Mouse (Mus musculus): Measurements from ENCODE around the gene Cyp8b1.
A peak's percentile ranks its signal among the peaks of the same experiment; 100 is the strongest.

Cyp8b1 gene

GRCm38 (mm10) chr9:121915056-121915455, 1.0 kb downstream of the Cyp8b1 start:
- DNase-seq (ENCODE audit: low spot score in 2 of 2), result no peak

GRCm38 (mm10) chr9:121914226-121914757, 1.8 kb downstream of the Cyp8b1 start:
- no peak for DNase-seq (ENCODE audit: low spot score in 2 of 2)

GRCm38 (mm10) chr9:121912786-121913185, 3.3 kb downstream of the Cyp8b1 start:
- no peak for DNase-seq (ENCODE audit: low spot score in 2 of 2)

GRCm38 (mm10) chr9:121911196-121911595, 4.9 kb downstream of the Cyp8b1 start:
- no peak for DNase-seq (ENCODE audit: low spot score in 2 of 2)

- no peak for DNase-seq (ENCODE audit: low spot score in 2 of 2)
Observed at GRCm38 (mm10) chr9:121909635-121910034, 6.5 kb downstream of the Cyp8b1 start.

- no peak for DNase-seq (ENCODE audit: low spot score in 2 of 2)
Observed at GRCm38 (mm10) chr9:121908321-121908720, 7.8 kb downstream of the Cyp8b1 start.

GRCm38 (mm10) chr9:121907356-121908070, 8.6 kb downstream of the Cyp8b1 start:
- no peak for DNase-seq (ENCODE audit: low spot score in 2 of 2)

GRCm38 (mm10) chr9:121906456-121906855, 9.6 kb downstream of the Cyp8b1 start:
- no peak for DNase-seq (ENCODE audit: low spot score in 2 of 2)

- peak in 1 of 2 experiments; percentile 41 for DNase-seq (ENCODE audit: low spot score in 2 of 2)
Observed at GRCm38 (mm10) chr9:121905556-121906185, 10.4 kb downstream of the Cyp8b1 start.

GRCm38 (mm10) chr9:121904946-121905345, 11.2 kb downstream of the Cyp8b1 start:
- DNase-seq (ENCODE audit: low spot score in 2 of 2), result no peak

- DNase-seq (ENCODE audit: low spot score in 2 of 2), result no peak
Observed at GRCm38 (mm10) chr9:121904319-121904718, 11.8 kb downstream of the Cyp8b1 start.

GRCm38 (mm10) chr9:121903476-121904305, 12.4 kb downstream of the Cyp8b1 start:
- no peak for DNase-seq (ENCODE audit: low spot score in 2 of 2)

GRCm38 (mm10) chr9:121901710-121902700, 14.1 kb downstream of the Cyp8b1 start:
- DNase-seq (ENCODE audit: low spot score in 2 of 2), result no peak

- DNase-seq (ENCODE audit: low spot score in 2 of 2), result no peak
Observed at GRCm38 (mm10) chr9:121900282-121900855, 15.7 kb downstream of the Cyp8b1 start.

- no peak for DNase-seq (ENCODE audit: low spot score in 2 of 2)
Observed at GRCm38 (mm10) chr9:121899306-121899705, 16.8 kb downstream of the Cyp8b1 start.

- DNase-seq (ENCODE audit: low spot score in 2 of 2), result no peak
Observed at GRCm38 (mm10) chr9:121898245-121898644, 17.9 kb downstream of the Cyp8b1 start, which contains the start of gene Ackr2. Gene Ackr2 (plus strand): TSS chr9:121898355.

GRCm38 (mm10) chr9:121896820-121897219, 19.3 kb downstream of the Cyp8b1 start:
- DNase-seq (ENCODE audit: low spot score in 2 of 2), result no peak

- no peak for DNase-seq (ENCODE audit: low spot score in 2 of 2)
Observed at GRCm38 (mm10) chr9:121895392-121895993, 20.6 kb downstream of the Cyp8b1 start.

GRCm38 (mm10) chr9:121894447-121894846, 21.7 kb downstream of the Cyp8b1 start:
- no peak for DNase-seq (ENCODE audit: low spot score in 2 of 2)

- no peak for DNase-seq (ENCODE audit: low spot score in 2 of 2)
Observed at GRCm38 (mm10) chr9:121892057-121892687, 23.9 kb downstream of the Cyp8b1 start.

Measured in right cerebral cortex, postnatal 36 days (tissue).